Mouse (Mus musculus) heart, adult 2 months (tissue): Measurements from ENCODE around the gene Olfr1502.

Experiments used
- CTCF ChIP-seq: fragments of 200-600 bp; IDR thresholded peaks from 2 replicates; pipeline ENCODE4 v1.8.1; 2022; ENCODE audit warnings: antibody characterized with exemption, mild to moderate bottlenecking, moderate library complexity
- EP300 ChIP-seq: fragments of 200-500 bp; IDR thresholded peaks from 2 replicates; pipeline ENCODE4 v1.6.1; 2011; ENCODE audit warnings: low read depth, low read length, control low read depth; ENCODE audit not compliant: insufficient read depth
- POLR2A ChIP-seq: fragments of 200-500 bp; IDR thresholded peaks from 2 replicates; pipeline ENCODE4 v1.6.1; 2011; ENCODE audit warnings: mild to moderate bottlenecking, low read depth, low read length, control low read depth; ENCODE audit not compliant: insufficient read depth

- TF ChIP-seq POLR2A (no peak), CTCF (no peak), EP300 (no peak)
Measured at GRCm38 (mm10) chr19:13897828-13898227, 36.2 kb downstream of the Olfr1502 start, which contains the start of gene Olfr1504.
